Mouse (Mus musculus) liver, adult 2 months (tissue): Measurements from ENCODE around the gene Htra3.

ENCODE experiments used
- CTCF ChIP-seq: fragments of 200-500 bp; IDR thresholded peaks from 2 replicates; pipeline ENCODE4 v1.5.1; 2011; ENCODE audit warnings: low read depth, low read length, control low read depth
- POLR2A ChIP-seq: fragments of 200-500 bp; IDR thresholded peaks from 2 replicates; pipeline ENCODE4 v1.6.1; 2011; ENCODE audit warnings: low read length, control low read depth; ENCODE audit not compliant: insufficient read depth; ENCODE audit errors: extremely low read depth

DNA sequence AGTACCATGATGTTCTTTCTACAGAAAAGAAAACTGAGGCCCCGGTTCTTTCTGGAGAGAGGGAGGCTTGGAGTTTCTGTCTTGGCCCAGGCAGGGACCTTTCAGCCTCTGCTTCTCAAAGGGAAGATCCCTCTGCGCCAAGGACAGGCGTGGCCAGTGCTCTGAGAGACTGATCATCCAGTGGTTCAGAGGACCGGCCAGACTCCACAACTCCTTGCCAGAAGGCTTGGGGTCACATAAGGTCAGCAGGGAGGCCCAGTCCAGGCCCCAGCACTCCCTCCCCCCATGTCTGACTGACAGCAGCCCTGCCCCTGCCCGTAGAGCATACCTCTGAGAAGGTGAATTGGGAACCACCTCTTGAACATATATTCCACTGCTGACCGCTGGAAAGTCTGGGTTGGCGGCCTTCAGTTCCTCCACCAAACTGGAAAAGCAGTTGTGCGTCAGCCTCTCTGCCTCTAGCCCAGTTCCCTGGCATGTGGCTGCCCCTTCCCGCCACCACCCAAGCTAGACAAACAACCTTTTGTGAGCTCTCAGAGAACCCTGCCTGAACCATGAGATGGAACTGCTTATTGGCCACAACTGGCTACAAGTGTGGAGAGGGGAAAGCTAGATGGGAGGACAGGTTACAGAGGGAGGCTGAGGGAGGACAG lies 25.7 kb downstream of the Htra3 start:
- no peak for TF ChIP-seq POLR2A
- TF ChIP-seq CTCF, result no peak
